Mouse (Mus musculus) forebrain, embryonic 13.5 days (tissue): Measurements from ENCODE around the gene Ddx43. TPM values are rescaled to one million over a fixed set of nuclear protein-coding genes. Genes with fewer than 3 reads are reported as not detected.
"Not testable (repeated sequence)": the region's sequence is repeated elsewhere in the genome, so short reads cannot be mapped to it uniquely, and the experiment has no call there.

Experiments used
- ATAC-seq: fragments of 200-750 bp; cut with Nextera tagmentation; 2 replicates; pipeline ENCODE4 v1.8.0; 2017
- H3K27ac ChIP-seq: fragments of 300-500 bp; sonication (generic); 2 replicates; pipeline ENCODE4 v1.5.1; 2015; ENCODE audit warnings: inconsistent platforms, mild to moderate bottlenecking, moderate library complexity
- H3K27me3 ChIP-seq: fragments of 300-500 bp; sonication (generic); 2 replicates; pipeline ENCODE4 v1.6.1; 2015; ENCODE audit warnings: mild to moderate bottlenecking, inconsistent platforms
- H3K36me3 ChIP-seq: fragments of 300-500 bp; sonication (generic); 2 replicates; pipeline ENCODE4 v1.6.1; 2015; ENCODE audit warnings: mild to moderate bottlenecking, inconsistent platforms; ENCODE audit not compliant: poor library complexity, severe bottlenecking
- H3K4me1 ChIP-seq: fragments of 300-500 bp; sonication (generic); 2 replicates; pipeline ENCODE4 v1.6.1; 2015; ENCODE audit warnings: inconsistent platforms
- H3K4me2 ChIP-seq: fragments of 300-500 bp; sonication (generic); 2 replicates; pipeline ENCODE4 v1.6.1; 2015; ENCODE audit warnings: inconsistent platforms, mild to moderate bottlenecking, moderate library complexity
- H3K4me3 ChIP-seq: fragments of 300-500 bp; sonication (generic); 2 replicates; pipeline ENCODE4 v1.5.1; 2015; ENCODE audit warnings: mild to moderate bottlenecking, inconsistent platforms
- H3K9ac ChIP-seq: fragments of 300-500 bp; sonication (generic); 2 replicates; pipeline ENCODE4 v1.6.1; 2015; ENCODE audit warnings: mild to moderate bottlenecking, inconsistent platforms
- H3K9me3 ChIP-seq: fragments of 300-500 bp; sonication (generic); replicated peaks from 2 replicates; pipeline ENCODE4 v1.6.1; 2016; ENCODE audit warnings: inconsistent platforms
- WGBS: fragments of 180-500 bp; shearing (Covaris S2); methylation state at CpG from one replicate; pipeline ENCODE4 v1.1.7; 2015; 5-methylcytosine and 5-hydroxymethylcytosine counted together
- polyA plus RNA-seq: library from polyadenylated mRNA; unstranded; fragments of >200 nt; fragmentation: Nextera tagmentation; extraction: Ambion mirVana; gene quantifications from 2 replicates; pipeline ENCODE4 v1.2.1, GENCODE M21; 2015

The Ddx43 gene
- 0.15 and 0.19 TPM in 2 replicates for polyA plus RNA-seq

- WGBS, result 4% methylated on average over 75 of the region's 93 CpGs
- Histone ChIP-seq H3K27me3 (peaks cover 68% of the 10 kb centered on the region), H3K4me2 (peak within 1 kb of the TSS; percentile 62), H3K27ac (no peak within 1 kb of the TSS), H3K4me3 (peak within 1 kb of the TSS; percentile 40), H3K36me3 (no peaks in the 10 kb centered on the region), H3K9ac (peak within 1 kb of the TSS; percentile 50), H3K9me3 (no peaks in the 10 kb centered on the region), H3K4me1 (peaks cover 10% of the 10 kb centered on the region)
- peak; percentile 97 for ATAC-seq
These were observed at the start of gene Ddx43 for GRCm38 (mm10) chr9:78395630-78396351. Gene Ddx43, plus strand, starts transcription at chr9:78395777.

- ATAC-seq, result no peak
- Histone ChIP-seq H3K36me3 (no peaks in the 10 kb centered on the region), H3K4me2 (no peak overlapping the region), H3K27ac (no peak overlapping the region), H3K4me3 (no peak overlapping the region), H3K9ac (no peak overlapping the region), H3K4me1 (no peaks in the 10 kb centered on the region), H3K27me3 (no peaks in the 10 kb centered on the region), H3K9me3 (no peaks in the 10 kb centered on the region)
- 65% methylated on average over 3 of the region's 3 CpGs for WGBS
These were observed 48.6 kb upstream of the Ddx43 start for GRCm38 (mm10) chr9:78347004-78347403.

- not testable (repeated sequence) for H3K27me3 ChIP-seq, H3K4me3 ChIP-seq, ATAC-seq, H3K9me3 ChIP-seq, H3K27ac ChIP-seq, H3K36me3 ChIP-seq, H3K4me1 ChIP-seq, H3K9ac ChIP-seq, H3K4me2 ChIP-seq
- WGBS, result 74% methylated on average over 6 of the region's 6 CpGs
These were observed 47.2 kb upstream of the Ddx43 start for GRCm38 (mm10) chr9:78348206-78349004.

GRCm38 (mm10) chr9:78349141-78349540, 46.4 kb upstream of the Ddx43 start:
- H3K27me3 ChIP-seq, H3K27ac ChIP-seq, H3K4me2 ChIP-seq, H3K9ac ChIP-seq, ATAC-seq, H3K4me1 ChIP-seq, H3K36me3 ChIP-seq, H3K9me3 ChIP-seq, H3K4me3 ChIP-seq: not testable (repeated sequence)
- 85% methylated on average over 3 of the region's 3 CpGs for WGBS

- H3K9ac ChIP-seq, H3K36me3 ChIP-seq, H3K9me3 ChIP-seq, H3K4me3 ChIP-seq, H3K27me3 ChIP-seq, H3K27ac ChIP-seq, H3K4me1 ChIP-seq, ATAC-seq, H3K4me2 ChIP-seq: not testable (repeated sequence)
These were observed 45.6 kb upstream of the Ddx43 start for GRCm38 (mm10) chr9:78350007-78350406.

- Histone ChIP-seq H3K4me2 (no peak overlapping the region), H3K4me3 (no peak overlapping the region), H3K36me3 (no peaks in the 10 kb centered on the region), H3K27ac (no peak overlapping the region), H3K9ac (no peak overlapping the region), H3K9me3 (no peaks in the 10 kb centered on the region), H3K27me3 (no peaks in the 10 kb centered on the region), H3K4me1 (no peaks in the 10 kb centered on the region)
- ATAC-seq, result no peak
- 84% methylated on average over 6 of the region's 6 CpGs for WGBS
These were observed 43.9 kb upstream of the Ddx43 start for GRCm38 (mm10) chr9:78351504-78352220.

GRCm38 (mm10) chr9:78354665-78355578, 40.7 kb upstream of the Ddx43 start:
- no peaks in the 10 kb centered on the region for H3K4me1 ChIP-seq
- no peaks in the 10 kb centered on the region for H3K27me3 ChIP-seq
- H3K9ac ChIP-seq, result no peak overlapping the region
- H3K36me3 ChIP-seq, result no peaks in the 10 kb centered on the region
- no peak for ATAC-seq
- 83% methylated on average over 11 of the region's 11 CpGs for whole genome bisulfite sequencing
- H3K4me2 ChIP-seq, result no peak overlapping the region
- H3K9me3 ChIP-seq, result no peaks in the 10 kb centered on the region
- no peak overlapping the region for H3K27ac ChIP-seq
- no peak overlapping the region for H3K4me3 ChIP-seq

- no peak within 1 kb of the TSS for H3K27ac ChIP-seq
- H3K36me3 ChIP-seq, result no peaks in the 10 kb centered on the region
- H3K4me2 ChIP-seq, result no peak within 1 kb of the TSS
- ATAC-seq, result no peak
- H3K27me3 ChIP-seq, result no peaks in the 10 kb centered on the region
- H3K9ac ChIP-seq, result no peak within 1 kb of the TSS
- H3K4me1 ChIP-seq, result no peaks in the 10 kb centered on the region
- no peak within 1 kb of the TSS for H3K4me3 ChIP-seq
- 92% methylated on average over 8 of the region's 8 CpGs for WGBS
- no peaks in the 10 kb centered on the region for H3K9me3 ChIP-seq
These were observed 40.0 kb upstream of the Ddx43 start, which contains the start of gene Gsta2 for GRCm38 (mm10) chr9:78355611-78356010. Gene Gsta2, minus strand, starts transcription at chr9:78355788.

- 14% methylated on average over 9 of the region's 9 CpGs for WGBS
- no peak overlapping the region for H3K4me3 ChIP-seq
- no peaks in the 10 kb centered on the region for H3K36me3 ChIP-seq
- H3K9ac ChIP-seq, result no peak overlapping the region
- H3K9me3 ChIP-seq, result no peaks in the 10 kb centered on the region
- H3K4me2 ChIP-seq, result no peak overlapping the region
- no peaks in the 10 kb centered on the region for H3K4me1 ChIP-seq
- H3K27ac ChIP-seq, result no peak overlapping the region
- ATAC-seq, result peak; percentile 69; the same call in 1 of the 2 replicates
- no peaks in the 10 kb centered on the region for H3K27me3 ChIP-seq
These were observed 37.5 kb upstream of the Ddx43 start for GRCm38 (mm10) chr9:78358053-78358452.

GRCm38 (mm10) chr9:78359750-78360483, 35.7 kb upstream of the Ddx43 start:
- Histone ChIP-seq H3K9me3 (no peaks in the 10 kb centered on the region), H3K4me1 (no peaks in the 10 kb centered on the region), H3K4me2 (no peak overlapping the region), H3K27ac (no peak overlapping the region), H3K36me3 (no peaks in the 10 kb centered on the region), H3K9ac (no peak overlapping the region), H3K27me3 (no peaks in the 10 kb centered on the region), H3K4me3 (no peak overlapping the region)
- 80% methylated on average over 6 of the region's 6 CpGs for WGBS
- no peak for ATAC-seq

GRCm38 (mm10) chr9:78360484-78360872, 35.1 kb upstream of the Ddx43 start:
- Histone ChIP-seq H3K27ac (no peak overlapping the region), H3K9ac (no peak overlapping the region), H3K9me3 (no peaks in the 10 kb centered on the region), H3K4me1 (no peaks in the 10 kb centered on the region), H3K27me3 (no peaks in the 10 kb centered on the region), H3K36me3 (no peaks in the 10 kb centered on the region), H3K4me3 (no peak overlapping the region), H3K4me2 (no peak overlapping the region)
- WGBS, result 33% methylated on average over 2 of the region's 2 CpGs
- ATAC-seq, result no peak
